Mouse (Mus musculus): ENCODE measurements around the gene Trpm3. TPM values are rescaled to one million over a fixed set of nuclear protein-coding genes. Genes with fewer than 3 reads are reported as not detected.

Gene Trpm3
- polyA plus RNA-seq, 1 experiment from 2014 or later, result 1.1 TPM

GRCm38 (mm10) chr19:22672892-22673291 is 534.0 kb downstream of the Trpm3 start:
- no peak for ATAC-seq (ENCODE audit: borderline replicate concordance, extremely low read depth, low FRiP score, low TSS enrichment)
- Histone ChIP-seq H3K4me1 (peaks cover 3% of the 10 kb centered on the region; the same call in 1 of the 2 replicates), H3K4me3 (no peak overlapping the region), H3K36me3 (no peaks in the 10 kb centered on the region), H3K9ac (no peak overlapping the region), H3K27me3 (no peaks in the 10 kb centered on the region), H3K9me3 (no peaks in the 10 kb centered on the region), H3K27ac (no peak overlapping the region), H3K4me2 (no peak overlapping the region)
- 89% methylated on average over 3 of the region's 3 CpGs for WGBS

- Histone ChIP-seq H3K9ac (no peak overlapping the region), H3K27me3 (no peaks in the 10 kb centered on the region), H3K4me2 (no peak overlapping the region), H3K4me3 (no peak overlapping the region), H3K27ac (no peak overlapping the region), H3K36me3 (no peaks in the 10 kb centered on the region), H3K9me3 (no peaks in the 10 kb centered on the region), H3K4me1 (no peaks in the 10 kb centered on the region)
- 79% methylated on average over 4 of the region's 4 CpGs for WGBS
- no peak for ATAC-seq (ENCODE audit: borderline replicate concordance, extremely low read depth, low FRiP score, low TSS enrichment)
These were observed 537.4 kb downstream of the Trpm3 start for GRCm38 (mm10) chr19:22676206-22676605.

- Histone ChIP-seq H3K4me3 (no peak overlapping the region), H3K4me2 (no peak overlapping the region), H3K27me3 (no peaks in the 10 kb centered on the region), H3K36me3 (no peaks in the 10 kb centered on the region), H3K9ac (no peak overlapping the region), H3K9me3 (no peaks in the 10 kb centered on the region), H3K4me1 (no peaks in the 10 kb centered on the region), H3K27ac (no peak overlapping the region)
- ATAC-seq (ENCODE audit: borderline replicate concordance, extremely low read depth, low FRiP score, low TSS enrichment), result no peak
- WGBS, result 90% methylated on average over 6 of the region's 6 CpGs
These were observed 543.4 kb downstream of the Trpm3 start for GRCm38 (mm10) chr19:22682238-22682637.

GRCm38 (mm10) chr19:22691995-22692394 is 553.1 kb downstream of the Trpm3 start:
- Histone ChIP-seq H3K4me1 (no peaks in the 10 kb centered on the region), H3K27me3 (no peaks in the 10 kb centered on the region), H3K36me3 (no peaks in the 10 kb centered on the region), H3K9me3 (no peaks in the 10 kb centered on the region), H3K27ac (no peak overlapping the region), H3K4me2 (no peak overlapping the region), H3K9ac (no peak overlapping the region), H3K4me3 (no peak overlapping the region)
- WGBS, result 74% methylated on average over 5 of the region's 5 CpGs
- ATAC-seq (ENCODE audit: borderline replicate concordance, extremely low read depth, low FRiP score, low TSS enrichment), result no peak

- no peaks in the 10 kb centered on the region for H3K27me3 ChIP-seq
- no peak overlapping the region for H3K4me2 ChIP-seq
- H3K36me3 ChIP-seq, result no peaks in the 10 kb centered on the region
- no peaks in the 10 kb centered on the region for H3K9me3 ChIP-seq
- no peak overlapping the region for H3K4me3 ChIP-seq
- H3K4me1 ChIP-seq, result no peaks in the 10 kb centered on the region
- ATAC-seq (ENCODE audit: borderline replicate concordance, extremely low read depth, low FRiP score, low TSS enrichment), result no peak
- no peak overlapping the region for H3K9ac ChIP-seq
- H3K27ac ChIP-seq, result no peak overlapping the region
- WGBS, result 71% methylated on average over 4 of the region's 4 CpGs
These were observed 553.7 kb downstream of the Trpm3 start for GRCm38 (mm10) chr19:22692553-22692952.

GRCm38 (mm10) chr19:22692956-22693355 is 554.1 kb downstream of the Trpm3 start:
- 71% methylated on average over 5 of the region's 5 CpGs for WGBS

GRCm38 (mm10) chr19:22695423-22695822 is 556.6 kb downstream of the Trpm3 start:
- 18% methylated on average over 2 of the region's 2 CpGs for WGBS
- Histone ChIP-seq H3K4me3 (no peak overlapping the region), H3K4me1 (no peaks in the 10 kb centered on the region), H3K36me3 (no peaks in the 10 kb centered on the region), H3K27ac (no peak overlapping the region), H3K9me3 (no peaks in the 10 kb centered on the region), H3K9ac (no peak overlapping the region), H3K27me3 (no peaks in the 10 kb centered on the region), H3K4me2 (no peak overlapping the region)
- no peak for ATAC-seq (ENCODE audit: borderline replicate concordance, extremely low read depth, low FRiP score, low TSS enrichment)

More at GRCm38 (mm10) chr19:22692956-22693355, 554.1 kb downstream of the Trpm3 start:
- Histone ChIP-seq H3K27me3 (no peaks in the 10 kb centered on the region), H3K4me2 (no peak overlapping the region), H3K9me3 (no peaks in the 10 kb centered on the region), H3K4me3 (no peak overlapping the region), H3K9ac (no peak overlapping the region), H3K27ac (no peak overlapping the region), H3K36me3 (no peaks in the 10 kb centered on the region), H3K4me1 (no peaks in the 10 kb centered on the region)
- no peak for ATAC-seq (ENCODE audit: borderline replicate concordance, extremely low read depth, low FRiP score, low TSS enrichment)

- H3K9ac ChIP-seq, result no peak overlapping the region
- no peaks in the 10 kb centered on the region for H3K4me1 ChIP-seq
- no peak overlapping the region for H3K27ac ChIP-seq
- H3K27me3 ChIP-seq, result no peaks in the 10 kb centered on the region
- H3K4me3 ChIP-seq, result no peak overlapping the region
- no peaks in the 10 kb centered on the region for H3K36me3 ChIP-seq
- no peak overlapping the region for H3K4me2 ChIP-seq
- ATAC-seq (ENCODE audit: borderline replicate concordance, extremely low read depth, low FRiP score, low TSS enrichment), result no peak
- no peaks in the 10 kb centered on the region for H3K9me3 ChIP-seq
- WGBS, result 78% methylated on average over 4 of the region's 4 CpGs
These were observed 559.9 kb downstream of the Trpm3 start for GRCm38 (mm10) chr19:22698737-22699136.

GRCm38 (mm10) chr19:22700871-22701651 is 562.2 kb downstream of the Trpm3 start:
- H3K9me3 ChIP-seq, result no peaks in the 10 kb centered on the region
- H3K27me3 ChIP-seq, result no peaks in the 10 kb centered on the region
- no peak overlapping the region for H3K9ac ChIP-seq
- no peak overlapping the region for H3K4me3 ChIP-seq
- no peaks in the 10 kb centered on the region for H3K36me3 ChIP-seq
- WGBS, result 43% methylated on average over 5 of the region's 5 CpGs
- ATAC-seq (ENCODE audit: borderline replicate concordance, extremely low read depth, low FRiP score, low TSS enrichment), result no peak
- no peaks in the 10 kb centered on the region for H3K4me1 ChIP-seq
- H3K27ac ChIP-seq, result 0 out of 2 replicates have a peak overlapping the region, but pooled peaks have one; percentile 11
- no peak overlapping the region for H3K4me2 ChIP-seq

GRCm38 (mm10) chr19:22703876-22704275 is 565.0 kb downstream of the Trpm3 start:
- no peaks in the 10 kb centered on the region for H3K27me3 ChIP-seq
- 55% methylated on average over 6 of the region's 6 CpGs for WGBS
- no peak overlapping the region for H3K9ac ChIP-seq
- no peak overlapping the region for H3K4me3 ChIP-seq
- no peaks in the 10 kb centered on the region for H3K4me1 ChIP-seq
- H3K27ac ChIP-seq, result no peak overlapping the region
- no peaks in the 10 kb centered on the region for H3K36me3 ChIP-seq
- no peaks in the 10 kb centered on the region for H3K9me3 ChIP-seq
- ATAC-seq (ENCODE audit: borderline replicate concordance, extremely low read depth, low FRiP score, low TSS enrichment), result no peak
- no peak overlapping the region for H3K4me2 ChIP-seq

GRCm38 (mm10) chr19:22705414-22705813 is 566.6 kb downstream of the Trpm3 start:
- Histone ChIP-seq H3K4me1 (no peaks in the 10 kb centered on the region), H3K4me2 (no peak overlapping the region), H3K9me3 (no peaks in the 10 kb centered on the region), H3K27me3 (no peaks in the 10 kb centered on the region), H3K27ac (no peak overlapping the region), H3K4me3 (no peak overlapping the region), H3K36me3 (no peaks in the 10 kb centered on the region), H3K9ac (no peak overlapping the region)
- ATAC-seq (ENCODE audit: borderline replicate concordance, extremely low read depth, low FRiP score, low TSS enrichment), result no peak

- H3K9me3 ChIP-seq, result no peaks in the 10 kb centered on the region
- no peak overlapping the region for H3K9ac ChIP-seq
- no peak overlapping the region for H3K27ac ChIP-seq
- no peak overlapping the region for H3K4me2 ChIP-seq
- WGBS, result 22% methylated on average over 2 of the region's 2 CpGs
- H3K36me3 ChIP-seq, result no peaks in the 10 kb centered on the region
- H3K27me3 ChIP-seq, result no peaks in the 10 kb centered on the region
- no peak overlapping the region for H3K4me3 ChIP-seq
- H3K4me1 ChIP-seq, result 0 out of 2 replicates have a peak, but pooled peaks cover 7% of the 10 kb centered on the region
- ATAC-seq (ENCODE audit: borderline replicate concordance, extremely low read depth, low FRiP score, low TSS enrichment), result peak; percentile 55; the same call in 1 of the 2 replicates
These were observed 580.2 kb downstream of the Trpm3 start for GRCm38 (mm10) chr19:22719027-22719426.

All from lung, embryonic 15.5 days (tissue).